Mouse (Mus musculus): ENCODE data around the gene Bckdha.

- TF ChIP-seq POLR2A (IDR thresholded peaks at IDR 0.05; ENCODE audit: low read depth, low read length), result no peak; the same call in none of the 2 replicates
- no peak for TF ChIP-seq CTCF (IDR thresholded peaks at IDR 0.05; ENCODE audit: extremely low read depth, insufficient read depth, insufficient read length, insufficient replicate concordance)
Measured at GRCm38 (mm10) chr7:25680514-25681258, 21.9 kb upstream of the Bckdha start, which contains the start of gene B9d2.

Data from spleen, adult 2 months (tissue).